Mouse (Mus musculus) C2C12 (cell line): ENCODE measurements around the gene Prdm11.

Experiments used
- MYOD1 ChIP-seq: IDR thresholded peaks from one replicate; pipeline ENCODE4 v1.6.1; 2011; ENCODE audit warnings: low read depth; ENCODE audit not compliant: control insufficient read depth, insufficient read length
- USF1 ChIP-seq: IDR thresholded peaks from one replicate; pipeline ENCODE4 v1.6.1; 2011; ENCODE audit warnings: low read depth, mild to moderate bottlenecking, control low read depth, moderate library complexity

- no peak for TF ChIP-seq USF1
- TF ChIP-seq MYOD1: no peak
Measured at GRCm38 (mm10) chr2:93048601-93049323, 2.8 kb upstream of the Prdm11 start.
